Mouse (Mus musculus): Measurements from ENCODE around the gene Car15.

- TF ChIP-seq CTCF (IDR thresholded peaks at IDR 0.05; ENCODE audit: borderline replicate concordance, insufficient read depth, low read depth, low read length) (no peak), POLR2A (IDR thresholded peaks at IDR 0.05; ENCODE audit: borderline replicate concordance, insufficient read depth, low read length) (no peak)
Observed at GRCm38 (mm10) chr16:17830385-17831178, 7.6 kb downstream of the Car15 start.
